Mouse (Mus musculus): Measurements from ENCODE around the gene Erc2. TPM values are rescaled to one million over a fixed set of nuclear protein-coding genes. Genes with fewer than 3 reads are reported as not detected.
A peak's percentile ranks its signal among the peaks of the same experiment; 100 is the strongest.

Gene Erc2
- total and polyA plus RNA-seq, 2 experiments from 2014 or later: 94.0 to 119 TPM

DNA sequence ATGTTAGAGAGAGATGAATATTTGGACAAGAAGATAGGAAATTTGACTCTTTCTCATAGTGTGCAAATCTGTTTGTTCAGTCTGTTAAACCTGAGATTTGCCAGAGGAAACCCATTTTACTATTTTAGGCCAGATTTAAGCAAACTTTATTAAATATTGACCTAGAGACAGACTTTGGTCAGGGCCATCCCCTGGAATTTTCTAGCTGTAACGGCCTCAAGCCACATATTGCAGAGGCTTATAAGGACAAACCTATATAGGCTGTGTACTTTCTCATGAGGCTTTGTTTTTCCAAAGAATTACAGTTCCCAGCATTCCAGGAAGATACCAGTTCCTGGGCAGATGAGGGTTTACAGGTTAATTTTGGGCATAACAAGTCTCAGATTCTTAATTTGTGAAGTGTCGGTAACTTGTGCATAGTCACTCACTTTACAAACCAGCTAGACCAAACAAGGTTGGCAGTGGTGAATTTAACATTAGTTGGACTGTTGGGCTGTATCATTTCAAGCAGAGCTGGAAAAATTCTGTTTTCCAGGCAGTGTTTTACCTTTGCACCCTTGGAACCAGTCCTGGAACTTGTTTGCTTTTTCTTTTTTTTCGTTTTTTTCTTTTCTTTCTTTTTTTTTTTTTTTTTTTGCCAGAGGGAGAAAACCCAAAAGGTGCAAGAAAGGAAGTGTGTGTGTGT is 60.3 kb downstream of the Erc2 start:
- Histone ChIP-seq H3K27me3 (ENCODE audit: insufficient read depth, low read length) (no peaks in the 10 kb centered on the region), H3K4me1 (ENCODE audit: insufficient read depth, low read length) (no peaks in the 10 kb centered on the region)
- WGBS: 86% methylated on average over 3 of the region's 3 CpGs

DNA sequence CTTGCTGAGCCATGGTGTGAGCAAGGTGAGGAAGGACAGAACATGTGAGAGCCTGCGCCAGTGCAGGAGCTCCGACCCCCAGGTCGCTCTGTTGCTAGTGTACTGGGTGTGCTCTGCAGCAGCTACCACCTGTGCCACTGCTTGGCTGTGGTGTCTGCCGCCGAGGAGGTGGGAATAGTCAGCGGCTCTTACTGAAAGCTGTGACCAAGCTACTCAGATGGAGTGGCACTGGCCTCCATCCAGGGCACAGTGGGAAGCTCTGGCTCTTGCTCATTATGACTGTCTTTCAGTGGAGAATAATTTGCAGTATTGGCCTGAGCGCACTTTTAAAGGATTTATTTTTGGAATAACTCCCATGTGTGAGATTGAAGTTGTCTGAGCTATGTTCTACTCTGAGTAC is 73.6 kb downstream of the Erc2 start:
- Histone ChIP-seq H3K4me2 (ENCODE audit: low read depth, low read length, poor library complexity, severe bottlenecking) (no peak overlapping the region), H3K4me1 (ENCODE audit: insufficient read depth, low read length) (peaks cover 3% of the 10 kb centered on the region; the same call in 1 of the 2 replicates), H3K9me3 (ENCODE audit: low read length) (no peaks in the 10 kb centered on the region), H3K27ac (ENCODE audit: low read depth, low read length) (no peak overlapping the region), H3K9ac (replicated peaks; ENCODE audit: low read length, poor library complexity, severe bottlenecking) (no peak overlapping the region), H3K27me3 (ENCODE audit: insufficient read depth, low read length) (no peaks in the 10 kb centered on the region), H3K4me3 (ENCODE audit: low read depth, low read length) (no peak overlapping the region), H3K36me3 (ENCODE audit: insufficient read depth, low read length) (no peaks in the 10 kb centered on the region)
- DNase-seq (ENCODE audit: low spot score) (peak; percentile 83), ATAC-seq (ENCODE audit: low FRiP score) (no peak)
- 77% methylated on average over 7 of the region's 7 CpGs for WGBS
- no peak for TF ChIP-seq CTCF (IDR thresholded peaks at IDR 0.05)

More for the DNA sequence above, 60.3 kb downstream of the Erc2 start:
- no peak for TF ChIP-seq CTCF (IDR thresholded peaks at IDR 0.05)
- DNase-seq (ENCODE audit: low spot score) (no peak), ATAC-seq (ENCODE audit: low FRiP score) (no peak)
- no peak overlapping the region for H3K4me2 ChIP-seq (ENCODE audit: low read depth, low read length, poor library complexity, severe bottlenecking)
- H3K36me3 ChIP-seq (ENCODE audit: insufficient read depth, low read length): no peaks in the 10 kb centered on the region
- no peak overlapping the region for H3K9ac ChIP-seq (replicated peaks; ENCODE audit: low read length, poor library complexity, severe bottlenecking)
- H3K4me3 ChIP-seq (ENCODE audit: low read depth, low read length): no peak overlapping the region
- H3K27ac ChIP-seq (ENCODE audit: low read depth, low read length): no peak overlapping the region
- H3K9me3 ChIP-seq (ENCODE audit: low read length): no peaks in the 10 kb centered on the region

- Histone ChIP-seq H3K9me3 (ENCODE audit: low read length) (no peaks in the 10 kb centered on the region), H3K27ac (ENCODE audit: low read depth, low read length) (no peak overlapping the region), H3K4me2 (ENCODE audit: low read depth, low read length, poor library complexity, severe bottlenecking) (no peak overlapping the region), H3K4me1 (ENCODE audit: insufficient read depth, low read length) (no peaks in the 10 kb centered on the region), H3K27me3 (ENCODE audit: insufficient read depth, low read length) (no peaks in the 10 kb centered on the region), H3K36me3 (ENCODE audit: insufficient read depth, low read length) (no peaks in the 10 kb centered on the region), H3K9ac (replicated peaks; ENCODE audit: low read length, poor library complexity, severe bottlenecking) (no peak overlapping the region), H3K4me3 (ENCODE audit: low read depth, low read length) (no peak overlapping the region)
- TF ChIP-seq CTCF (IDR thresholded peaks at IDR 0.05): no peak
- ATAC-seq (ENCODE audit: low FRiP score) (no peak), DNase-seq (ENCODE audit: low spot score) (no peak)
- WGBS: 69% methylated on average over 7 of the region's 7 CpGs
These were observed 95.1 kb downstream of the Erc2 start for GRCm38 (mm10) chr14:27717364-27717763.

DNA sequence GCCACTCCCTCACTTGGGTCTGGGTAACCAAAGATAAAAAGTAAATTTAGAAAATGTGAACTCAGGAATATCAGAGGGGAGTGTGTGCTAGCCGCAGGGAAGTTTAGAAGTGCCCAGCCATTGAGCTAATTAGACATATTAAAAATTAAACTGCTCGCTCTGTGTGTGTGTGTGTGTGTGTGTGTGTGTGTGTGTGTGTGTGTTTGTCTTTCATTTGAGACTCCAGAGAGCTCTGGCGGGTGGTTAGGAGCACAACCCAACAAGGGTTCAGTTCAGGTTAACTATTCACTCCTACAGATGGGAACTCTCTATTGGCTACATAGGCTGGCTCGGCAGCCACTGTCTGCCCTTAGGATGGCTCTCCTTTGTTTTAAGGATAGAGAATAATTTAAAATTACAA is 97.4 kb downstream of the Erc2 start:
- DNase-seq (ENCODE audit: low spot score): no peak
- no peak overlapping the region for H3K4me2 ChIP-seq (ENCODE audit: low read depth, low read length, poor library complexity, severe bottlenecking)
- no peak overlapping the region for H3K4me3 ChIP-seq (ENCODE audit: low read depth, low read length)
- no peaks in the 10 kb centered on the region for H3K4me1 ChIP-seq (ENCODE audit: insufficient read depth, low read length)
- ATAC-seq (ENCODE audit: low FRiP score): no peak
- no peak overlapping the region for H3K27ac ChIP-seq (ENCODE audit: low read depth, low read length)
- 83% methylated on average over 4 of the region's 4 CpGs for WGBS
- TF ChIP-seq CTCF (IDR thresholded peaks at IDR 0.05): no peak
- H3K9ac ChIP-seq (replicated peaks; ENCODE audit: low read length, poor library complexity, severe bottlenecking): no peak overlapping the region
- H3K27me3 ChIP-seq (ENCODE audit: insufficient read depth, low read length): no peaks in the 10 kb centered on the region
- H3K36me3 ChIP-seq (ENCODE audit: insufficient read depth, low read length): no peaks in the 10 kb centered on the region
- H3K9me3 ChIP-seq (ENCODE audit: low read length): no peaks in the 10 kb centered on the region

GRCm38 (mm10) chr14:27720944-27721343 is 98.7 kb downstream of the Erc2 start:
- WGBS: 99% methylated on average over 3 of the region's 3 CpGs
- ATAC-seq (ENCODE audit: low FRiP score) (no peak), DNase-seq (ENCODE audit: low spot score) (no peak)
- H3K4me1 ChIP-seq (ENCODE audit: insufficient read depth, low read length): no peaks in the 10 kb centered on the region
- H3K9ac ChIP-seq (replicated peaks; ENCODE audit: low read length, poor library complexity, severe bottlenecking): no peak overlapping the region
- H3K36me3 ChIP-seq (ENCODE audit: insufficient read depth, low read length): no peaks in the 10 kb centered on the region
- no peak overlapping the region for H3K4me3 ChIP-seq (ENCODE audit: low read depth, low read length)
- no peaks in the 10 kb centered on the region for H3K27me3 ChIP-seq (ENCODE audit: insufficient read depth, low read length)
- no peak overlapping the region for H3K27ac ChIP-seq (ENCODE audit: low read depth, low read length)
- TF ChIP-seq CTCF (IDR thresholded peaks at IDR 0.05): no peak
- no peaks in the 10 kb centered on the region for H3K9me3 ChIP-seq (ENCODE audit: low read length)
- no peak overlapping the region for H3K4me2 ChIP-seq (ENCODE audit: low read depth, low read length, poor library complexity, severe bottlenecking)

DNA sequence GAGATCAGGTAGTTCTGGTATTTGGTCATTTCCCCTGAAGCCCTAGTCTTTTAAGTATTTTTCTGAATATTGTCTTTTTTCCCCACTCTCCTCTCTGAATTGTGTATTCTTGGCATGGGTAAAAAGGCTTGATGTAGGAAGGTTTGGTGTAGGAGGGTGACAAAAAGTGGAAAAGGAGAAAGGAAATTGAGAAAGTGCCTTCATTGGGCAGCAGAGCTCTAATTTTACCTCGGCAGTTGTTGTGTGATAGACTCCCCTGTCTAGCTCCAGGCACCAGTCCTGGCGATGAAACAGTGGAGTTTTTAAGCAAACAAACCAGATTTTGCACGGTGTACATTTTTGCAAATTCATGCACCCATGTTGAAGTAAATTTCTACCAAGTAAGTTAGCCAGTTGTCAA is 99.5 kb downstream of the Erc2 start:
- no peak for DNase-seq (ENCODE audit: low spot score)
- ATAC-seq (ENCODE audit: low FRiP score): no peak
- Histone ChIP-seq H3K27ac (ENCODE audit: low read depth, low read length) (no peak overlapping the region), H3K27me3 (ENCODE audit: insufficient read depth, low read length) (no peaks in the 10 kb centered on the region), H3K36me3 (ENCODE audit: insufficient read depth, low read length) (no peaks in the 10 kb centered on the region), H3K4me2 (ENCODE audit: low read depth, low read length, poor library complexity, severe bottlenecking) (no peak overlapping the region), H3K9ac (replicated peaks; ENCODE audit: low read length, poor library complexity, severe bottlenecking) (no peak overlapping the region), H3K4me1 (ENCODE audit: insufficient read depth, low read length) (no peaks in the 10 kb centered on the region), H3K9me3 (ENCODE audit: low read length) (no peaks in the 10 kb centered on the region), H3K4me3 (ENCODE audit: low read depth, low read length) (no peak overlapping the region)
- no peak for TF ChIP-seq CTCF (IDR thresholded peaks at IDR 0.05)
- WGBS: 84% methylated on average over 3 of the region's 3 CpGs

All from midbrain, postnatal 0 days (tissue).